Mouse (Mus musculus): ENCODE results near the gene Ids. TPM values are rescaled to one million over a fixed set of nuclear protein-coding genes. Genes with fewer than 3 reads are reported as not detected.
A peak's percentile ranks its signal among the peaks of the same experiment; 100 is the strongest.
"Not testable (repeated sequence)": the region's sequence is repeated elsewhere in the genome, so short reads cannot be mapped to it uniquely, and the experiment has no call there.

Gene Ids
- polyA plus RNA-seq (2012; rRNA removed), result 56.8 and 71.1 TPM in 2 replicates

DNA sequence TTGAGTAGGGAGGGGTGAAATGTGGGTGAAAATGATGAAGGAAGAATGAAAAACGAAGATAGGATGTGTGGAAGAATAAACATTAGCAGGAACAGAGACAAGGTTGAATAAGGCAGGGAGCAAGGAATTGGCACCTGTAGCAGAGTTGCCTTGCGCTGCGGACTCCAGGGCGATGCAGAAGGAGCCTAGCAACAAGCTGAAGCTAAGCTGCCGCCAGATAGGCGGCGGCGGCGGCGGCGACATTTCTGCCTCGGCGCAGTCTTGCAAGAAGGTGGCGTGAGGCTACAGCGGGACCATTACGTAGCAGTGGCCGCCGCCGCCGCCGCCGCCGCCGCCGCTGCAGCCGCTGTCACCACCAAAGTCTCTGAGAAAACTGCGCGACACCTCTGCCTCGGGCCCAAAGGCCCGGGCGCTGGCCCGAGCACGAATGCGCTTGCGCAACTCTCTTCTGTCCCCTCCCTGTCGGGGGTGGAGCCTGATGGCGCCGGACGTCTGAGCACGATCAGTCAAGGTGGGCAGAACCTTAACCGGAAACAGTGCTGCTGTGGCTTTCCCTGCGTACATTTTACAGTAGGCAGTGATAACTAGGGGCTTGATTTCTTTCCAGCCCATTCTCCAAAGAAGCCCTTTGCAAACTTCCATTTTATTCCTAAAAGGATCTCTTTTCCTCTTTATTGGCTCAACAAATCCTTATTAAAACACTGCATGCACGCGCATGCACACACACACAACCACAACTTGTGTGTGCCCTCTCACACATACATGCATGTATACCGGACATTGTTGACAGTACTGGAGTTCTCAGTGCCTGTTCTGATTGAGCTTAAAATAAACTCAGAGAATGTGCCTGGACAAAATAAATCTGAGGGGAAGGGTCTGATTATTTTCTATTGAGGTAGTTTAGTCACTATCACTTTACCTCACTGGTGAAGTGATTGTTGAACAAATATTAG, at the start of gene Ids:
Gene Ids (minus strand): TSS at position 424 of the 953 bp plus-strand sequence.
- H3K4me1 ChIP-seq (ENCODE audit: control insufficient read depth, insufficient read depth, low read length), result no peaks in the 10 kb centered on the region; the same call in none of the 2 replicates
- TF ChIP-seq CTCF (IDR thresholded peaks at IDR 0.05; ENCODE audit: insufficient read depth, low read length), result no peak
- TF ChIP-seq POLR2A (IDR thresholded peaks at IDR 0.05; ENCODE audit: borderline replicate concordance, extremely low read depth, low read depth, low read length), result peak; percentile 72; the same call in 1 of the 2 replicates
- peak; percentile 81 for DNase-seq
- peak within 1 kb of the TSS; percentile 91 for H3K4me3 ChIP-seq (replicated peaks; ENCODE audit: extremely low read depth, low read depth, low read length)
- 28% methylated on average over 45 of the region's 45 CpGs for WGBS

DNA sequence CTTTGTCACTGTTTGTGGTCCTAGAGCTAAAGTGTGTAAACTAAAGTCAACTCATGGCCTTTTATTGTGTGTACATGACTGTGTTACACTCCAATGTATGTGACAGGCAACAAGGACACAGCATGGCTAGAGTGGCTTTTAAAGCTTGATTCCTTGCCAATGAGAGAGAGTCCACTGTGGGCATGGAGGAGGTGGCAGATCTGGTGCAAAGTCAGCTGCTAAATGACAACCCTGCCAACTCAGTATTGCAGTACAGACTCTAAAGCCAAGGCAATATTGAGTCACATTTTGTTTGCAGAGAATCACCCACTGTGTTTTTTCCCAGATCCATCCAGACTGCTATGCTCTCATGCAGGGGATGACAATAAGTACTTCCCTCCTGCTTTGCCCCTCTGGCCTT, 27.8 kb upstream of the Ids start:
- not testable (repeated sequence) for H3K4me3 ChIP-seq (replicated peaks; ENCODE audit: extremely low read depth, low read depth, low read length); DNase-seq; H3K4me1 ChIP-seq (ENCODE audit: control insufficient read depth, insufficient read depth, low read length)

DNA sequence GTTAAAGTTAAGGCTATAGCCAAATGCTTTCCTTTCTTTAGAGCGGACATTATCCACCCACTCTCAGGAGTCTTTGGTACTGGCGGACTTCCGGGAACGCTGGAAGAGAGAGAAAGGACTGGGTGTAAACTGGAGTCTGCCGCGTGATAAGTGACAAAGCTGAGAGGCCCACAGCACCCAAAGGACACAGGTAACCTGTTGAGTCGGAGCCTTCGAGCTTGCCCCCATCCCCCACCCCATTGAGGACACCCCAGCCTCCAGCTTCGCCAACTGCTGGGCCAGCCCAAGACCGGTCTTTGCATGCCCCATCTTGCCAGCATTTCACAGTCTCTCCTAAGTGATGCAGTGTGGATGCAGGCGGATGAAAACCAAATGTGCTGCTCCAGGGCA, 21.1 kb upstream of the Ids start:
- Histone ChIP-seq H3K4me1 (ENCODE audit: control insufficient read depth, insufficient read depth, low read length) (no peaks in the 10 kb centered on the region; the same call in 1 of the 2 replicates), H3K4me3 (replicated peaks; ENCODE audit: extremely low read depth, low read depth, low read length) (peak overlapping the region; percentile 82)
- no peak for DNase-seq
- no peak for TF ChIP-seq CTCF (IDR thresholded peaks at IDR 0.05; ENCODE audit: insufficient read depth, low read length)
- TF ChIP-seq POLR2A (IDR thresholded peaks at IDR 0.05; ENCODE audit: borderline replicate concordance, extremely low read depth, low read depth, low read length), result no peak
- WGBS, result 27% methylated on average over 11 of the region's 11 CpGs

DNA sequence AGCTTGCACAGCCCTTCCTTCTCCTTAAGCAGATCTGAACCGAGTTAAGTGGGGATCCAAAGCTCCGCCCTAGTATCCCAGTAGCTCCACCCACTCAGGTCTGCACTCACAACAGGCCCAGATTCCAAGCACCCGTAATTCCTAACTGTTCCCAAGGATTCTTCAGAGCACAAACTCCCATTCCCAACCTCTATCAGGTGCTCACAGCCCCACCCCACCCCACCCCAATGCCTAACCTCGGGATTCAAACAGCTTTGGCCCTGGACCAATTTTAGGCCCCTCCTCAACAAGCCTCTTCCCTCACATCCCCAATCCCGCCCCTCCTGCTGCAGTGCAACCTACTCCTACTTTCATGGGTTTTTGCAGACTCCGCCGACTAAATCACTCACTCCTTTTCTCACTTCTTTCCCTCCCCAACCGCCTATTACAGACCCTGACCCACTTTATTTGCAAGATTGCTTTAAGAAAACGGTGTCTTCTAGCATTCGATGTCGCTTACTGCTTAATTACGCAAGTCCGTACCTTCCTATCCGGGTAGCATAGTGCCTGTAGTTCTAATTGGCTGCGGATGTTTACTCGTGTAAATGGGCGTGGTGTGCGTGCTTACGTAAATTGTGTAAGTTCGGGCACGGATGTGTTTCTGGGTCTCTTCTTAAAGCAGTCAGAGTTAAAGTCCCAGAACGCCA, 20.5 kb upstream of the Ids start, which contains the start of gene 1110012L19Rik:
Gene 1110012L19Rik (plus strand): TSS at position 602 of the 686 bp plus-strand sequence.
- DNase-seq, result peak; percentile 66
- Histone ChIP-seq H3K4me3 (replicated peaks; ENCODE audit: extremely low read depth, low read depth, low read length) (peak within 1 kb of the TSS; percentile 82), H3K4me1 (ENCODE audit: control insufficient read depth, insufficient read depth, low read length) (no peaks in the 10 kb centered on the region; the same call in 1 of the 2 replicates)
- TF ChIP-seq POLR2A (IDR thresholded peaks at IDR 0.05; ENCODE audit: borderline replicate concordance, extremely low read depth, low read depth, low read length) (0 out of 2 replicates have a peak, but pooled peaks have one; percentile 8), CTCF (IDR thresholded peaks at IDR 0.05; ENCODE audit: insufficient read depth, low read length) (no peak)
- WGBS, result 24% methylated on average over 22 of the region's 22 CpGs

DNA sequence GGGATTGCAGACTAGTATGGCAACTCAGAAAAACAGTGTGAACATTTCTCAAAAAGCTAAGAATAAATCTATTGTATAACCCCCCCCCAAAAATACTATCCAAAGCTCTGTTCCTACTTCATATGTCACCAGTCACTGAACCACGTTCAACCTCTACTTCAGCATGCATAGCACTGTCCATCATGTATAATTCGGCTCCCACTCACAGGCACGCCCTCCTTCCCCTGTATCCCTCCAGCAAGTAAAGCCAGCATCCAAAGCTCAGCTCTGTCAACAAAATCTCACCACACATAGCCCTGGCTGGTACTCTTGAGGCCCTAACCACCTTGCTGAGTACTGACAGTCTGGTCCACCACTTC, 20.0 kb upstream of the Ids start:
- DNase-seq, result no peak
- TF ChIP-seq POLR2A (IDR thresholded peaks at IDR 0.05; ENCODE audit: borderline replicate concordance, extremely low read depth, low read depth, low read length) (0 out of 2 replicates have a peak, but pooled peaks have one; percentile 17), CTCF (IDR thresholded peaks at IDR 0.05; ENCODE audit: insufficient read depth, low read length) (no peak)
- H3K4me1 ChIP-seq (ENCODE audit: control insufficient read depth, insufficient read depth, low read length), result no peaks in the 10 kb centered on the region; the same call in 1 of the 2 replicates
- peak overlapping the region; percentile 61 for H3K4me3 ChIP-seq (replicated peaks; ENCODE audit: extremely low read depth, low read depth, low read length)
- WGBS, result 40% methylated on average over 3 of the region's 3 CpGs

DNA sequence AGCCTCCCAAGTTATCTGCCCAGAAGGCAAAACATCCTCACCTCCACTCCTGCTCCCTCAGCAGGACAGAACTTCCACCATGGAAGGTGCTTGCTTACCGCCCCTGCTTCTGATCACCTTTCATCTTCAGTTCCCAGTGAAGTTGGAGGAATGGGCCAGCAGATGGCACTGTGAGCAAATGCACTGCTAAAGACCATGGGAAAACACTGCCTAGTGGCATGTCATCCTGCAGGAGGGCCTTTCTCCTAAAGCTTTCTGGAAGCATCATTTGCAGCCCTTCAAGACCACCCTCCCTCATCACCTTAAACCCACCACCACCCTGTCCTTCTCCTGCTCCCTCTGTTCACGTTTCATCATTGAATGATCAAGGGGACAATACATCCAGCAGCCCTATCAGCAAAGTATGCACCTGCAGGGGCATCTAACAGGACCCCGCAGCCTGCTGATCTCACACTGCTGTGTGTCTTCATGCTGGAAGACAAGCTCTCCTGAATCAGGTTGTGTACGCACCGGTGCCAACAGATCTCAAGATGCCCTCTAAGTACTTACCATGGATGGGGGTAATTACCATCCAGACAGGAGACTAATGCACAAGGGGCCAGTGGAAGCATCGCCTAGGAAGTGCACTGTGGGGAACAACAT, 9.7 kb upstream of the Ids start:
- DNase-seq; H3K4me3 ChIP-seq (replicated peaks; ENCODE audit: extremely low read depth, low read depth, low read length); H3K4me1 ChIP-seq (ENCODE audit: control insufficient read depth, insufficient read depth, low read length): not testable (repeated sequence)
- 64% methylated on average over 6 of the region's 6 CpGs for WGBS

DNA sequence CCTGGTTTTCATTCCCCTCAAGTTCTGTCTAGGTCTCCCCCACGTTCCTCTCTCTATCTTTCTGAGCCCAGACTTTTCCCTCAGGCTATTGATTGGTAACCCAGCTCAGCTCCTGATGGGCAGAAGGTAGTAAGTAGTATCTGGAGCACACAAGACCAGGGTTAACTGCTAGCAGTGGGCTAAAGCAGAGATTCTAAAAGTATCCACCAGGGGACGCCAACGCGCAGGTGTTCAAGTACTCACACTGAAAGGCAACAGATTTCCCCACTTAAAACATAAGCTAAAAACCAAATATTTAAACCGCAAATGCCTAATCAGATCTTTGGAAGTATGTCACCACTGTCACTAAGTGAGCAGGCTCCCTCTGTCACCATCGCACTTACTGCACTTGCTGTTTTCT, 4.9 kb upstream of the Ids start:
- WGBS, result 27% methylated on average over 2 of the region's 6 CpGs
- not testable (repeated sequence) for H3K4me1 ChIP-seq (ENCODE audit: control insufficient read depth, insufficient read depth, low read length); DNase-seq; H3K4me3 ChIP-seq (replicated peaks; ENCODE audit: extremely low read depth, low read depth, low read length)

DNA sequence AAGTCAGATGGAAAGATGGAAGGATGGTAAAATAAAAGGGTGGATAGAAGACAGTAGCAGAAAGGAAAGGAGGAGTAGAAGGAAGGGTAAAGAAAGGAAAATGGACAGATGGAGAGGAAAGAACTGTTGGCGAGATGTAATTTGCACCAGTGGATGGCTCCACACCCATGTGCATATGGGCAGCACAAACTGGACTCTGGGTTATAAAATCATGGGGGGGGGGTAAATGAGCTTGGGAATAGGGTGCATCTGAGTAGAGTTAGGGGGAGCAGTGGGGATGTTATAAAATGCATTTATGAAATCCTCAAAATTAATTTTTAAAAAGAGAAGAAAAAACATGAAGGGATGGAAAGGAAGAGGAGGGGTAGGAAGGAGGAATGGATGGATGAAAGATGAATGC, 682 bp downstream of the Ids start:
- no peak overlapping the region for H3K4me3 ChIP-seq (replicated peaks; ENCODE audit: extremely low read depth, low read depth, low read length)
- 54% methylated on average over 1 of the region's 1 CpGs for WGBS
- no peaks in the 10 kb centered on the region; the same call in none of the 2 replicates for H3K4me1 ChIP-seq (ENCODE audit: control insufficient read depth, insufficient read depth, low read length)
- no peak for TF ChIP-seq CTCF (IDR thresholded peaks at IDR 0.05; ENCODE audit: insufficient read depth, low read length)
- no peak for TF ChIP-seq POLR2A (IDR thresholded peaks at IDR 0.05; ENCODE audit: borderline replicate concordance, extremely low read depth, low read depth, low read length)
- no peak for DNase-seq

DNA sequence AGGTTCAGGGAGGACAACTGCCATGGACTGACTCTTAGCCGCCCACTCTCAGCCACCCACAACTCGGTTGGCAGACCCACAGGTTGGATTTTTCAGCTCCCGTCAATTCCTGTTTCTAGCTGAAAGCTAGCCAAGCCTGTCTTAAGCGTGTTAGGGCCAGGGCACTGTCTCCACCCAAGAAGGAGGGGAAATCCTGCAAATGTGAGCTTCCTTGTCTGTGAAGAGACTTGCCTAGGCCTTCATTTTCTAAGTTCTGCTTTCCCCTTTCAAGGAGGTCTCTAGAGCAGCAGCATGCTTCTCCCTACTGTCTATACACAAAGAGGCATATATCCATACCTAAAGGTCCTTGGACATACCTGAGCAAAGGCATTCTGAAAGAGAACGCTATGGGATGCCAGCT, 1.4 kb downstream of the Ids start:
- no peak for DNase-seq
- whole genome bisulfite sequencing, result 48% methylated on average over 5 of the region's 5 CpGs
- TF ChIP-seq POLR2A (IDR thresholded peaks at IDR 0.05; ENCODE audit: borderline replicate concordance, extremely low read depth, low read depth, low read length), result no peak
- TF ChIP-seq CTCF (IDR thresholded peaks at IDR 0.05; ENCODE audit: insufficient read depth, low read length), result no peak
- Histone ChIP-seq H3K4me1 (ENCODE audit: control insufficient read depth, insufficient read depth, low read length) (no peaks in the 10 kb centered on the region; the same call in none of the 2 replicates), H3K4me3 (replicated peaks; ENCODE audit: extremely low read depth, low read depth, low read length) (no peak overlapping the region)
